Mouse (Mus musculus) CD4-positive naive resting alpha-beta T cell, adult 76 days (primary cell): ENCODE results near the gene Wnt10a. TPM values are rescaled to one million over a fixed set of nuclear protein-coding genes. Genes with fewer than 3 reads are reported as not detected.

Experiments used
- total RNA-seq: library from RNA; stranded (reverse); gene quantifications from one replicate; pipeline ENCODE4 v1.2.4, GENCODE M21; 2023

The Wnt10a gene
- 0.62 TPM for total RNA-seq

DNA sequence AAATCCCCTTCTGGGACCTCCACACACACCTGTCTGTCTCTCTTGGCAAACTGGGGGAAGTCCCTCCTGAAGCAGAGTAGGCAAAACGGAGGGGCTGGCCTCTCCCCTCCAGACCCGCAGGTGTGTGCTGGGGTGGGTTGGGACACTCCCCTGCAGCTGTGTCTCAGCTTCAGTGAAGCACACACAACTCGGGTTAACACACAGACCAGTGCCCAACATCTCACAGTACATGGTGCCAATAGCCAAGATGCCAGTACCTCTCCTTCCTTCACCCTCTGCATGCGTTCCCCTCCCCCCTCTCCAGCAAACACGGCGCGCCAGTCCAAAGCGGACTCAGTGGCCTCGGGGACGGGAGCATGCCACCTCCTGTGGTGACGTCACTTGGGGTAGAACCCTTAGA lies at the start of gene Wnt10a:
Gene Wnt10a (plus strand): TSS at position 268 of the 400 bp plus-strand sequence.

DNA sequence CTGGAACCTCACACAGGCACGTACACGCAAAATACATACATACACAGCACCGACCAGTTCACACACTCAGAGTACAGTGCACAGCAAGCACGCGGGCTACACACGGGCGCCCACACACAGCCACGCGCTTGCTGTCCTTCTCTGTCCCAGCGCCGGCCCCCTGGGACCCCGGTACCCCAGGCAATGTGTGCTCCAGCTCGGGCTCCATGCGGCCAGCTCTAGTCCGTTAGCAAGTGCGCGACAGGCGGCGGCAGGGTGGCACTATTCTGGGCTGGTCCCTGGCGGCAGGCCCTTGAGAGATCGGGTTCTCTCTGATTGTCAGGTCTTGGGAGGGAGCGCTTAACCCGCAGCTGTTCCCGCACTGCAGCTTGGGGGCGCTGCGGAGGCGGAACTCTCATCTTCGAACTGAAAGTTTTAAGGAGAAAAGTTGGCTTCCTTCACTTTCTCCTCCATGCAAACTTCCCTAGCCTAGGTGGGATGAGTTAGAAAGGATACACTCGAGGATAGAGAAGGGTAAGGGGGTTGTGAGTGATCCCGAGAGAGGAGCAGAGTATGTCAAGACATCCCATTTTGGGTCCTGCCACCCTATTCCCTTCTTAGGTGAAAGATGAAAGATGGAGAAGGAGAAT lies 42.6 kb upstream of the Wnt10a start, which contains the start of gene Prkag3:
Gene Prkag3 (minus strand): TSS at position 579 of the 629 bp plus-strand sequence.

DNA sequence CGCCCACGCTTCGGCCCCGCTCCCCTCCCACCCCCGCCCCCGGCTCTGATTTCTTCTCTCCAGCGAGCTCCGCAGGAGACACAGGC lies 19.6 kb upstream of the Wnt10a start, which contains the start of gene Wnt6:
Gene Wnt6 (plus strand): TSS at position 48 of the 86 bp plus-strand sequence.

Other genes with a start within 250 kb of the Wnt10a start
- gene Plcd4, start 248.6 kb upstream of the Wnt10a start, total RNA-seq = 0.88 TPM
- gene Usp37, start 247.2 kb upstream of the Wnt10a start, total RNA-seq = 33.8 TPM
- 45.9 TPM for gene Zfp142, start 203.3 kb upstream of the Wnt10a start, total RNA-seq
- 6.5 TPM for gene Bcs1l, start 203.2 kb upstream of the Wnt10a start, total RNA-seq
- 31.7 TPM for gene Rnf25, start 190.1 kb upstream of the Wnt10a start, total RNA-seq
- not detected for gene Stk36, start 190.1 kb upstream of the Wnt10a start, total RNA-seq
- 54.8 TPM for gene Ttll4, start 129.8 kb upstream of the Wnt10a start, total RNA-seq
- gene Cyp27a1, start 77.9 kb upstream of the Wnt10a start, total RNA-seq = 3.5 TPM
- gene Prkag3, start 42.3 kb upstream of the Wnt10a start, total RNA-seq = not detected
- not detected for gene Wnt6, start 19.6 kb upstream of the Wnt10a start, total RNA-seq
- gene Cdk5r2, start 63.4 kb downstream of the Wnt10a start, total RNA-seq = not detected
- gene Fev, start 93.9 kb downstream of the Wnt10a start, total RNA-seq = not detected
- gene Cryba2, start 101.6 kb downstream of the Wnt10a start, total RNA-seq = not detected
- not detected for gene Cfap65, start 144.1 kb downstream of the Wnt10a start, total RNA-seq
- 0.44 TPM for gene Ihh, start 160.2 kb downstream of the Wnt10a start, total RNA-seq